Mouse (Mus musculus): Measurements from ENCODE around the gene Cemip2. TPM values are rescaled to one million over a fixed set of nuclear protein-coding genes. Genes with fewer than 3 reads are reported as not detected.

The Cemip2 gene
- total and polyA plus RNA-seq, 3 experiments: 2.5 to 10.9 (median 7.7) TPM

GRCm38 (mm10) chr19:21894792-21895191 is 116.7 kb downstream of the Cemip2 start:
- Histone ChIP-seq H3K4me1 (ENCODE audit: insufficient read depth, low read depth, low read length) (0 out of 2 replicates have a peak, but pooled peaks cover 3% of the 10 kb centered on the region), H3K4me3 (ENCODE audit: low read depth, low read length) (no peak overlapping the region), H3K9me3 (replicated peaks) (no peaks in the 10 kb centered on the region), H3K27me3 (ENCODE audit: insufficient read depth, low read length) (0 out of 2 replicates have a peak, but pooled peaks cover 4% of the 10 kb centered on the region), H3K36me3 (replicated peaks) (no peaks in the 10 kb centered on the region)
- TF ChIP-seq POLR2AphosphoS5 (IDR thresholded peaks at IDR 0.05; ENCODE audit: insufficient replicate concordance, low read depth, low read length) (no peak), GATA1 (IDR thresholded peaks at IDR 0.05; ENCODE audit: borderline replicate concordance, low read length) (no peak), GATA2 (IDR thresholded peaks at IDR 0.05; ENCODE audit: borderline replicate concordance, low read depth, low read length) (no peak), TAL1 (conservative IDR thresholded peaks at IDR 0.05; ENCODE audit: low read depth, low read length) (no peak), CTCF (IDR thresholded peaks at IDR 0.05; ENCODE audit: low read depth, low read length) (no peak)
- ATAC-seq (ENCODE audit: extremely low read depth, insufficient number of reproducible peaks, low FRiP score, poor library complexity, severe bottlenecking) (no peak), DNase-seq (ENCODE audit: low spot score) (no peak)

GRCm38 (mm10) chr19:21895540-21895939 is 117.4 kb downstream of the Cemip2 start:
- TF ChIP-seq TAL1 (conservative IDR thresholded peaks at IDR 0.05; ENCODE audit: low read depth, low read length): no peak
- no peak for TF ChIP-seq GATA2 (IDR thresholded peaks at IDR 0.05; ENCODE audit: borderline replicate concordance, low read depth, low read length)
- TF ChIP-seq GATA1 (IDR thresholded peaks at IDR 0.05; ENCODE audit: borderline replicate concordance, low read length): no peak
- no peak for TF ChIP-seq CTCF (IDR thresholded peaks at IDR 0.05; ENCODE audit: low read depth, low read length)
- TF ChIP-seq POLR2AphosphoS5 (IDR thresholded peaks at IDR 0.05; ENCODE audit: insufficient replicate concordance, low read depth, low read length): no peak
- Histone ChIP-seq H3K9me3 (replicated peaks) (no peaks in the 10 kb centered on the region), H3K36me3 (replicated peaks) (no peaks in the 10 kb centered on the region), H3K27me3 (ENCODE audit: insufficient read depth, low read length) (0 out of 2 replicates have a peak, but pooled peaks cover 4% of the 10 kb centered on the region), H3K4me3 (ENCODE audit: low read depth, low read length) (no peak overlapping the region), H3K4me1 (ENCODE audit: insufficient read depth, low read depth, low read length) (0 out of 2 replicates have a peak, but pooled peaks cover 3% of the 10 kb centered on the region)
- no peak for ATAC-seq (ENCODE audit: extremely low read depth, insufficient number of reproducible peaks, low FRiP score, poor library complexity, severe bottlenecking)
- no peak for DNase-seq (ENCODE audit: low spot score)

- no peak for TF ChIP-seq TAL1 (conservative IDR thresholded peaks at IDR 0.05; ENCODE audit: low read depth, low read length)
These were observed 119.1 kb downstream of the Cemip2 start for GRCm38 (mm10) chr19:21897122-21897827.

GRCm38 (mm10) chr19:21898015-21898939 is 120.1 kb downstream of the Cemip2 start:
- H3K9me3 ChIP-seq (replicated peaks): no peaks in the 10 kb centered on the region
- H3K4me3 ChIP-seq (ENCODE audit: low read depth, low read length): no peak overlapping the region
- no peaks in the 10 kb centered on the region for H3K27me3 ChIP-seq (ENCODE audit: insufficient read depth, low read length)
- no peaks in the 10 kb centered on the region for H3K36me3 ChIP-seq (replicated peaks)
- H3K4me1 ChIP-seq (ENCODE audit: insufficient read depth, low read depth, low read length): 0 out of 2 replicates have a peak, but pooled peaks cover 3% of the 10 kb centered on the region
- ATAC-seq (ENCODE audit: extremely low read depth, insufficient number of reproducible peaks, low FRiP score, poor library complexity, severe bottlenecking) (no peak), DNase-seq (ENCODE audit: low spot score) (no peak)
- no peak for TF ChIP-seq GATA1 (IDR thresholded peaks at IDR 0.05; ENCODE audit: borderline replicate concordance, low read length)
- TF ChIP-seq TAL1 (conservative IDR thresholded peaks at IDR 0.05; ENCODE audit: low read depth, low read length): no peak
- no peak for TF ChIP-seq POLR2AphosphoS5 (IDR thresholded peaks at IDR 0.05; ENCODE audit: insufficient replicate concordance, low read depth, low read length)
- TF ChIP-seq GATA2 (IDR thresholded peaks at IDR 0.05; ENCODE audit: borderline replicate concordance, low read depth, low read length): no peak
- TF ChIP-seq CTCF (IDR thresholded peaks at IDR 0.05; ENCODE audit: low read depth, low read length): no peak

More at GRCm38 (mm10) chr19:21897122-21897827, 119.1 kb downstream of the Cemip2 start:
- H3K27me3 ChIP-seq (ENCODE audit: insufficient read depth, low read length): no peaks in the 10 kb centered on the region
- ATAC-seq (ENCODE audit: extremely low read depth, insufficient number of reproducible peaks, low FRiP score, poor library complexity, severe bottlenecking) (no peak), DNase-seq (ENCODE audit: low spot score) (no peak)
- H3K9me3 ChIP-seq (replicated peaks): no peaks in the 10 kb centered on the region
- H3K4me3 ChIP-seq (ENCODE audit: low read depth, low read length): no peak overlapping the region
- H3K36me3 ChIP-seq (replicated peaks): no peaks in the 10 kb centered on the region
- H3K4me1 ChIP-seq (ENCODE audit: insufficient read depth, low read depth, low read length): 0 out of 2 replicates have a peak, but pooled peaks cover 3% of the 10 kb centered on the region

Other genes starting within 250 kb of the Cemip2 start
- 23.9 and 25.6 TPM in 2 replicates for gene 1110059E24Rik, start 125.4 kb upstream of the Cemip2 start, total RNA-seq (2014; fragmentation: Nextera tagmentation)
- gene 1110059E24Rik, start 125.4 kb upstream of the Cemip2 start, total RNA-seq (2017): 35.5 and 41.1 TPM in 2 replicates
- 0.94 TPM in 2 replicates for gene 1110059E24Rik, start 125.4 kb upstream of the Cemip2 start, polyA plus RNA-seq (2012)
- 25.3 and 26.4 TPM in 2 replicates for gene Abhd17b, start 125.2 kb upstream of the Cemip2 start, total RNA-seq (2014; fragmentation: Nextera tagmentation)
- 33.0 and 34.0 TPM in 2 replicates for gene Abhd17b, start 125.2 kb upstream of the Cemip2 start, total RNA-seq (2017)
- gene Abhd17b, start 125.2 kb upstream of the Cemip2 start, polyA plus RNA-seq (2012): 7.6 and 8.0 TPM in 2 replicates